Mouse (Mus musculus): ENCODE results near the gene Ntn5. TPM values are rescaled to one million over a fixed set of nuclear protein-coding genes. Genes with fewer than 3 reads are reported as not detected.

The Ntn5 gene
- total RNA-seq, 1 experiment = 0.54 TPM

DNA sequence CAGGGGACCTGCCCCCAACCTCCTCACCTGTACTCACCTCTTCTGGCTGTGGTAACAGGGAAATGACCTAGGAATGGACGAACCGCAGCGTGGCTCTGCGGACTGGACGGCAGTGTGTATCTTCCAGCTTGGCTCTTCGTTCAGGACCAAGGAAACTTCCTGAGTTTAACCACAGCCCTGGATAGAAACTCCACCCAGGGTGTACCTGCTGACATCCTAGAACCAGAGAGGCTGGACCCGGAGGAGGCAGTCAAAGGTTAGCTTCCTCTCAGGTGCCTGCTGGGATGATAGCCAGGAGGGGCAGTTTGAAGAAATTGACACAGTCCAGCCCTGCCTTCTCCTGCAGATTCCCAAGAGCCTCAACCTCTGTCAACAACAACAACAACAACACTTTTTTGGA, 17.7 kb upstream of the Ntn5 start, which contains the start of gene Fut2:
Fut2 (minus strand) TSS at position 234 of the 400 bp plus-strand sequence.
- H3K36me3 ChIP-seq (ENCODE audit: control insufficient read depth, insufficient read depth, low read length, poor library complexity, severe bottlenecking) = no peaks in the 10 kb centered on the region
- TF ChIP-seq ZC3H11A (IDR thresholded peaks at IDR 0.05; ENCODE audit: borderline replicate concordance, low read depth, low read length) = no peak
- TF ChIP-seq CHD2 (IDR thresholded peaks at IDR 0.05; ENCODE audit: low read depth, low read length) = no peak
- TF ChIP-seq HCFC1 (IDR thresholded peaks at IDR 0.05; ENCODE audit: borderline replicate concordance, insufficient read depth, low read length) = no peak
- H3K27ac ChIP-seq (ENCODE audit: insufficient read depth, low read depth, low read length, poor library complexity, severe bottlenecking) = no peak within 1 kb of the TSS
- in situ Hi-C loops (cut with MboI; ENCODE audit: low sequenced_read_pairs in 2 of 2, unreplicated experiment in 2 of 2) = no loop called here
- no peak within 1 kb of the TSS; a peak in 1 of 4 replicates for H3K4me3 ChIP-seq (ENCODE audit: insufficient read depth in 1 of 2, low read depth in 1 of 2, low read length in 2 of 2, poor library complexity in 1 of 2, severe bottlenecking in 1 of 2)
- H3K9me3 ChIP-seq (ENCODE audit: control insufficient read depth, insufficient read depth, low read depth, low read length) = 0 out of 2 replicates have a peak, but pooled peaks cover 1% of the 10 kb centered on the region
- no peak for DNase-seq (ENCODE audit: low read depth, low spot score)
- no peak within 1 kb of the TSS for H3K9ac ChIP-seq (ENCODE audit: insufficient read depth, low read depth, low read length, poor library complexity, severe bottlenecking)
- H3K4me1 ChIP-seq (ENCODE audit: control insufficient read depth in 2 of 2, insufficient read depth in 2 of 2, low read length in 2 of 2, poor library complexity in 1 of 2) = peaks cover 2 to 13% of the 10 kb centered on the region in 2 experiments; a peak in 2 of 4 replicates

DNA sequence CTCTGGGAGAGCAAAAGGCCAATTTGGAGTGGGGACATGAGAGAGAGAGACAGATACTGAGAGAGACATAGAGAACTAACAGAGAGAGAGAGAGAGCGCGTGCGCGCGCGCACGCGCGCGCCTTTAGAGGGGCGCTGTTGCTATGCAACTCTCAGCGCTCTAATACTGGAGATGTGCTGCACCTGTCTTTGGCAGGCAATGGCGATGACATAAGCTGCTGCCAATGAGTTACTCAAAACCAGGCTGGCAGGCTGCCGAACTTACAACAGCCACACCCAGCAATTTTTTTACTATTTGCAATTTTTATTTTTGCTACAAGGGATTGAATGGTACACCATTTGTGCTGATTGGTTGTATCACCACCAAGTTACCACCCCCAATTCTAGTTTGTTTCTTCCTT, 16.1 kb upstream of the Ntn5 start:
- no peaks in the 10 kb centered on the region for H3K9me3 ChIP-seq (ENCODE audit: control insufficient read depth, insufficient read depth, low read depth, low read length)
- peaks cover 2 to 13% of the 10 kb centered on the region in 2 experiments; a peak in 2 of 4 replicates for H3K4me1 ChIP-seq (ENCODE audit: control insufficient read depth in 2 of 2, insufficient read depth in 2 of 2, low read length in 2 of 2, poor library complexity in 1 of 2)
- H3K9ac ChIP-seq (ENCODE audit: insufficient read depth, low read depth, low read length, poor library complexity, severe bottlenecking) = no peak overlapping the region
- no peak for TF ChIP-seq HCFC1 (IDR thresholded peaks at IDR 0.05; ENCODE audit: borderline replicate concordance, insufficient read depth, low read length)
- no peak for TF ChIP-seq ZC3H11A (IDR thresholded peaks at IDR 0.05; ENCODE audit: borderline replicate concordance, low read depth, low read length)
- no peaks in the 10 kb centered on the region for H3K36me3 ChIP-seq (ENCODE audit: control insufficient read depth, insufficient read depth, low read length, poor library complexity, severe bottlenecking)
- in situ Hi-C loops (cut with MboI; ENCODE audit: low sequenced_read_pairs in 2 of 2, unreplicated experiment in 2 of 2) = no loop called here
- no peak overlapping the region for H3K4me3 ChIP-seq (ENCODE audit: insufficient read depth in 1 of 2, low read depth in 1 of 2, low read length in 2 of 2, poor library complexity in 1 of 2, severe bottlenecking in 1 of 2)
- DNase-seq (ENCODE audit: low read depth, low spot score) = no peak
- no peak overlapping the region for H3K27ac ChIP-seq (ENCODE audit: insufficient read depth, low read depth, low read length, poor library complexity, severe bottlenecking)

DNA sequence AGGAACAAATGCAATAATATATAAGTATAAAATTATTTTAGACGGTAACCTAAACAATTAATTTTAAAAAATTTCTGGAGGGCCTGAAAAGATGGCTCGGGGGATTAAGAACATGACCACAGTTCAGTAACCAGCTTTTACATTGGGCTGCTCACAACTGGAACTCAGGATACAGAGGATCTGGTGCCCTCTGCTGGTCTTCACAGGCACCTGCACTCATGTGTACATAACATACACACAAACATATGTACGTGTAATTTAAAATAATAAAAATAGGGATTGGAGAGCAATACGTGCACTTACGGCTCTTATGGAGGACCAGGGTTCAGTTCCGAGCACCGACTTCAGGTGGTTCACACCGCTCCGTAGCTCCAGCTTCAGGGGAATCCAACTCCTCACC, 14.9 kb upstream of the Ntn5 start:
- no peak overlapping the region for H3K9ac ChIP-seq (ENCODE audit: insufficient read depth, low read depth, low read length, poor library complexity, severe bottlenecking)
- no peak overlapping the region for H3K27ac ChIP-seq (ENCODE audit: insufficient read depth, low read depth, low read length, poor library complexity, severe bottlenecking)
- in situ Hi-C loops (cut with MboI; ENCODE audit: low sequenced_read_pairs in 2 of 2, unreplicated experiment in 2 of 2) = no loop called here
- H3K4me3 ChIP-seq (ENCODE audit: insufficient read depth in 1 of 2, low read depth in 1 of 2, low read length in 2 of 2, poor library complexity in 1 of 2, severe bottlenecking in 1 of 2) = no peak overlapping the region
- no peak for DNase-seq (ENCODE audit: low read depth, low spot score)
- peaks cover 2 to 9% of the 10 kb centered on the region in 2 experiments; a peak in 2 of 4 replicates for H3K4me1 ChIP-seq (ENCODE audit: control insufficient read depth in 2 of 2, insufficient read depth in 2 of 2, low read length in 2 of 2, poor library complexity in 1 of 2)
- TF ChIP-seq ZNF384 (IDR thresholded peaks at IDR 0.05; ENCODE audit: low read depth, low read length) (no peak), MAFK (IDR thresholded peaks at IDR 0.05; ENCODE audit: insufficient read depth, low read depth, low read length) (no peak), CHD2 (IDR thresholded peaks at IDR 0.05; ENCODE audit: low read depth, low read length) (no peak), ZC3H11A (IDR thresholded peaks at IDR 0.05; ENCODE audit: borderline replicate concordance, low read depth, low read length) (no peak), HCFC1 (IDR thresholded peaks at IDR 0.05; ENCODE audit: borderline replicate concordance, insufficient read depth, low read length) (no peak)
- H3K9me3 ChIP-seq (ENCODE audit: control insufficient read depth, insufficient read depth, low read depth, low read length) = no peaks in the 10 kb centered on the region
- H3K36me3 ChIP-seq (ENCODE audit: control insufficient read depth, insufficient read depth, low read length, poor library complexity, severe bottlenecking) = no peaks in the 10 kb centered on the region

DNA sequence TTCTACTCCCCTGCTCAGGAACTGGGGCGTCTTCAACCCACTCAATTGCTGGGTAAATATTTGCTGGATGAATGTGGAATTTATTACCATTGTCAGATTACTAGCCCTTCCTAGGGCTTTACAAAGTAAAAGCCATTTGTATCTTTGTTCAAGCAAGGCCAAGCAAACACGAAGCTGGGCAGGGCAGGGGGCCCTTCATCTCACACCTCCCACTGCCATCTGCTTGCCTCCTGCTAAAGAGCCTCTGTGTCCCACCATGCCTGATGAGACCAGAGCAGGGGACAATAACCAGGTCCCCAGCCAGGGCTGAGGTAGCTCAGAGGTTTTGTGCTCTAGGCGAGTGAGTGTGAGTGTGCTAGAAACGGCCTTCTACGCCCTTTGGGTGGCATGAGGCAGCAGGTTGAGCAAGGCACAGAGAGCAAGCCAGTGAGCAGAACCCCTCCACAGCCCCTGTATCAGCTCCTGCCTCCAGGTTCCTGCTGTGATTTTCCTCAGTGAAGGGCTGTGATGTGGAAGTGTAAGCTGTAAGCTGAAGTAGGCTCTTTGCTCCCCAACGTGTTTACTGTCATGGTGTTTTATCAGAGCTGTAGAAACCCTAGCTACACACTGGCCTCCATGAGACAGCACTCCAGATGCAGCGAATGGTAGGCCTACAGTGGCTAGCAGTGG, 6.1 kb upstream of the Ntn5 start:
- H3K27ac ChIP-seq (ENCODE audit: insufficient read depth, low read depth, low read length, poor library complexity, severe bottlenecking) = no peak overlapping the region
- DNase-seq (ENCODE audit: low read depth, low spot score) = no peak
- no peaks in the 10 kb centered on the region for H3K9me3 ChIP-seq (ENCODE audit: control insufficient read depth, insufficient read depth, low read depth, low read length)
- H3K36me3 ChIP-seq (ENCODE audit: control insufficient read depth, insufficient read depth, low read length, poor library complexity, severe bottlenecking) = peaks cover 3% of the 10 kb centered on the region; the same call in 1 of the 2 replicates
- TF ChIP-seq HCFC1 (IDR thresholded peaks at IDR 0.05; ENCODE audit: borderline replicate concordance, insufficient read depth, low read length) (no peak), ZC3H11A (IDR thresholded peaks at IDR 0.05; ENCODE audit: borderline replicate concordance, low read depth, low read length) (no peak), ZNF384 (IDR thresholded peaks at IDR 0.05; ENCODE audit: low read depth, low read length) (no peak), MAFK (IDR thresholded peaks at IDR 0.05; ENCODE audit: insufficient read depth, low read depth, low read length) (no peak), CHD2 (IDR thresholded peaks at IDR 0.05; ENCODE audit: low read depth, low read length) (no peak)
- no peak overlapping the region for H3K4me3 ChIP-seq (ENCODE audit: insufficient read depth in 1 of 2, low read depth in 1 of 2, low read length in 2 of 2, poor library complexity in 1 of 2, severe bottlenecking in 1 of 2)
- H3K4me1 ChIP-seq (ENCODE audit: control insufficient read depth in 2 of 2, insufficient read depth in 2 of 2, low read length in 2 of 2, poor library complexity in 1 of 2) = peaks cover 0 to 9% of the 10 kb centered on the region in 2 experiments; a peak in 1 of 4 replicates
- in situ Hi-C loops (cut with MboI; ENCODE audit: low sequenced_read_pairs in 2 of 2, unreplicated experiment in 2 of 2) = no loop called here
- no peak overlapping the region for H3K9ac ChIP-seq (ENCODE audit: insufficient read depth, low read depth, low read length, poor library complexity, severe bottlenecking)
